Mouse (Mus musculus): ENCODE data around the gene Shroom3.

Gene Shroom3

GRCm38 (mm10) chr5:92983942-92984341 is 300.7 kb downstream of the Shroom3 start:
- no peak for DNase-seq

GRCm38 (mm10) chr5:92984692-92985091 is 301.5 kb downstream of the Shroom3 start:
- no peak for DNase-seq

DNA sequence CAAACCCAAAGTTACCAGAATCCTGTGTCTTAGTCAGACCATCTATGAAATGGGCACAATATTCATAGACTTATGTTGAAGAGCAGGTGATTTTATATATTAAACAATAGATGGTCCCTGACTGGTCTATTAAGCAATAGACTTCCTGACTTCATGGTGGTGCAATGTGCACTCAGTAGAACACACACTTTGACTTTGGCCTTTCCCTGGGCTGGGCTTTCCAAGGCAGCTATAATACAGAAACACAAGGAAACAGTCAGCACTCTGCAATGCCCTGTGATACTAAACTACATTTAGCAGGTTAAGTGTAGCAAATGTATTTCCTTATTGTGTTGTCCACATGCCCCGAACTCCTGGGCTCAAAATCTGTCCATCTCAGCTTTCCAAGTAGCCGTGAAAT is 302.2 kb downstream of the Shroom3 start:
- no peak for DNase-seq

DNA sequence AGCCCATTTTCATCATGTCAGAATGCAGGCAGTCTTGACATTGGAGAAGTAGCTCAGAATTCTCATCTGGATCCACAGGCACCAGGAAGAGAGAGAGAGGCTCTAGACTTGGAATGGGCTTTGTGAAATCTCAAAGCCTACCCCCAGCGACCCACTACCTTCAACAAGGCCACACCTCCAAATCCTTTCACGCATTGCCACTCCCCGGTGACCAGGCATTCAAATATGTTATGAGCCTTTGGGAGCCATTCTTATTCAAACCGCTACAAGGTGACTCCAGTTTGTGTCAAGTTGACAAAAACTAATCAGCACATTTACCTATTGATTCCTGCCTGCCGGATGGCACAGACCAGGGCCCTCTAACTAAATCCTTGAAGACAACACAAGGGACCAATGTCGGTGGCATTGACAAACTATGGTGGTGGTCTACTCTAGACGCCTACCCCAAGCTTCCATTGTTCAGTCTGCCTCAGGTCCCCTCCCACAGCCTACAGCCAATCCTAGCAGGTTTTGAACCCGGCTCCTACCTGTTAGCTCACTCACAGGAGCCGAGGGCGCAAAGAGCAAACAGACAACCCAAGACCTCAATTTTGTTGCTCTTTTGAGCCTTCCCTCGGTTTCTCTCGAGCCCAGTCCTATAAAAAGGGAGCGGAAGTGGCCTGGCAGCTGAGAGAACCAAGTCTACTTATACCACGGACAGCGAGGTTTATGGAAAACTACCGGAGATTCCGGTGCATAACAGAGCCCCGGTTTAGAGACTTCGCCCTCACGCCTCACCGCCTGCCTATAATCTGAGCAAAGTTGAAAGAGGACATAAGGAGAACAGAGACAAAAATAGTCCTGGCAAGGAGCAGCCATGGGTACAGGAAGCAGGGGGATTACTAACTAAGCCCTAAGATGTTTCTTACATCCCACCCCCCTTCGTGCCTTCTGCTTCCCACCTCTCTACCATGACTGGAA is 303.7 kb downstream of the Shroom3 start:
- DNase-seq = no peak

GRCm38 (mm10) chr5:92987891-92988768 is 304.9 kb downstream of the Shroom3 start:
- no peak for DNase-seq

DNA sequence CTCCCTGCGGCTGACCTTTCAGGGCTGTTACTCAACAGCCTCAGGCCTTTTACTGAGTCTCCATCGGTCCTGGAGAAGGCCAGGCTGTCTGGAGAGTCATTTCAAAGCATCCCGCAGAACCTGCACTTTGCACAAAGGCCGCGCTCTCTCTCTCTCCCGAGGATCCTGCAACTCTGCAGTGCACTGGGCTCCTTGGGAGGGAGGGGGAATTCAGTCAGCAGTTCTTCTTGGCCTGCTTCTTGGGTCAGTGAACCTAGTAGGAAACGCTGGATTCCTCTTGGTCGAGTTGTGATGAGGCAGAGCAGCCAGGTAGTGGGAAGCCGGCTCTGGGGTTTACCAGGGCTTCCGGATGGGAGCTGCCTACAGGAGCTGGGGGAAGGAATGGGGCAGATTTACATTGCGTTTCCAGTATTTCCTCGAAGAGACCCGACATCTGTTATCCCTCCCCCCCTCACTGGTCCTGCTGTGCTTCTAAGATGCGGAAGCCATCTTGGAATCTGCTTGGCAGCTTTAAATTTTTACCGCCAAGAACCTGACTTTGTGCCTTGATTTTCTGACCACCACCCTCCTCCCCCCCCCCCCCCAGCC is 305.6 kb downstream of the Shroom3 start:
- no peak for DNase-seq

DNA sequence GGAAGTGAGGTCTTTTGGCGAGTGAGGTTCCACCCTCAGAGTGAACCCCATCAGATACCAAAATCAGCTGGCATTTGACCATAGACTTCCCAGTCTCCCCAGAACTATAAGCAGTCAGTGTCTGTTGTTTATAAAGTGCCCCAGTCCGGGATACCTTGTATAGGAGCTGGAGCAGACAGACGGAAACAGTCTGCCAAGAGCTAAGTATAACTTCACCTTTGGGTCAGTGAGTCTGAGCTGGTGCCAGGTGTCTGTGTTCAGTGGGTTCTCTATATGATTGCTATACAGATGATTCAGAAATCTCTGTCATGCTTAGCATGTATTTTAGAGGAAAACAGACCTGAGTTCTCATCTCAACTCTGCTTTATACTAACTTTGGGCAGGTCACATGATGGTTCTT is 308.9 kb downstream of the Shroom3 start:
- no peak for DNase-seq

GRCm38 (mm10) chr5:92994309-92994708 is 311.1 kb downstream of the Shroom3 start:
- no peak for DNase-seq

DNA sequence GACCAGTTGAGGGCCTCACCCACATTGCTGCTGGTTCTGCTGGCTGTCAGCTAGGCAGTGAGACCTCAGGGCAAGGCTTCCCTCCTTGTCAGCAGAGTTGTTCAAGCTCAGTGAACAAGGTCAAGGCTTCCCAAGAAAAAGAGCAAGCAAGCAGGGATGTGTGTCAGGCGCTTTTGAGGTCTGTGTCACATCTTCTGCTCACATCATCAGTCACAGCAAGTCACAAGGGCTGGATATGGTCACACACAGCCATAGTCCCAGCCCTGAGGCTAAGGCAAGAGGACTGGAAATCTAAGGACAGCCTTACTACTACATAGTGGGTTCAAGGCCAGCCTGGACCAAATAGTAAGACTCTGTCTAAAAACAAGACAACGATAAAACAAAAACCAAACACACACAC is 311.6 kb downstream of the Shroom3 start:
- no peak for DNase-seq

- DNase-seq = no peak
Measured at GRCm38 (mm10) chr5:92997428-92998120, 314.3 kb downstream of the Shroom3 start.

DNA sequence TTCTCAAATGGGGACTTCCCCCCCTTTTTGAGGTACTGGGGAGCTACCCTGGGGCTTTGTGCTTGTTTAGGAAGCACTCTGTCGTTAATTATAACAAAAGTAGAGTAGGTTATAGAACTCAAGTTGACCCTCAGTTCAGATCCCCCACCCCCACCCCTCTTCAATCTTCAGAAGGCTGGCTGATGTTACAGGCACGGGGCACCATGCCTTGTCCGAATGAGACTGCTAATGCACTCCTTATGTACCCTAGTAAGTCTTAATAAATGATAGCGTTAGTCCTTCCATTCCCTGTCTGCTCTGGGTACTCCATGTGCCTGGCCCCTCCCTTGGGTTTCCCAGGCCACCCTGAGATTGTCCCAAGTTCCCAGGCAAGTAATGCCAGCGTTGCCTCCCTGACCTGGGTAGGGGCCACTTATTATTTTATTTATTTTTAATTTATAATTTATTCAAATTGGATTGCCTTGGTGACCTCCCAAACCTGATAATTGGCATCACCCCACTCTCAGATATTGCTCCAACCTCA is 315.3 kb downstream of the Shroom3 start:
- DNase-seq = no peak

DNA sequence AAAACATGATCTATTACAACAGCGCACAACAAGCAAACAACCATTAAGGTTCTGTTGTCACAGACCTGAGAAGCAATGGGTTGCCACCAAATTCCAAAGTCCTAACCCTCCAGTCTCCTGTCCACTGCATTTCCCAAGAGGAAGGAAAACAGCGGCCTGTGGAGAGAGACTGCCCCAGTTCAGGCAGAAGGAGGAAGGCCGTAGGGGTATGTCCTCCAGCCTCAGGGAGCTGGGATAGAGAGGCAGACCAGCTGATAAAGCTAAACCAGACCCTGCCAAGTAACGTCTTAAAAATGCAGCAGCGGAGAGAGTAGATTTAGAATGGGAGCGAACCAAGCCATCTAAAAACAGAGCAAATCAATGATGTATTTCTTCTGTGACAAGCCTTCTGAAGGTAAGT is 316.8 kb downstream of the Shroom3 start:
- DNase-seq = no peak

DNA sequence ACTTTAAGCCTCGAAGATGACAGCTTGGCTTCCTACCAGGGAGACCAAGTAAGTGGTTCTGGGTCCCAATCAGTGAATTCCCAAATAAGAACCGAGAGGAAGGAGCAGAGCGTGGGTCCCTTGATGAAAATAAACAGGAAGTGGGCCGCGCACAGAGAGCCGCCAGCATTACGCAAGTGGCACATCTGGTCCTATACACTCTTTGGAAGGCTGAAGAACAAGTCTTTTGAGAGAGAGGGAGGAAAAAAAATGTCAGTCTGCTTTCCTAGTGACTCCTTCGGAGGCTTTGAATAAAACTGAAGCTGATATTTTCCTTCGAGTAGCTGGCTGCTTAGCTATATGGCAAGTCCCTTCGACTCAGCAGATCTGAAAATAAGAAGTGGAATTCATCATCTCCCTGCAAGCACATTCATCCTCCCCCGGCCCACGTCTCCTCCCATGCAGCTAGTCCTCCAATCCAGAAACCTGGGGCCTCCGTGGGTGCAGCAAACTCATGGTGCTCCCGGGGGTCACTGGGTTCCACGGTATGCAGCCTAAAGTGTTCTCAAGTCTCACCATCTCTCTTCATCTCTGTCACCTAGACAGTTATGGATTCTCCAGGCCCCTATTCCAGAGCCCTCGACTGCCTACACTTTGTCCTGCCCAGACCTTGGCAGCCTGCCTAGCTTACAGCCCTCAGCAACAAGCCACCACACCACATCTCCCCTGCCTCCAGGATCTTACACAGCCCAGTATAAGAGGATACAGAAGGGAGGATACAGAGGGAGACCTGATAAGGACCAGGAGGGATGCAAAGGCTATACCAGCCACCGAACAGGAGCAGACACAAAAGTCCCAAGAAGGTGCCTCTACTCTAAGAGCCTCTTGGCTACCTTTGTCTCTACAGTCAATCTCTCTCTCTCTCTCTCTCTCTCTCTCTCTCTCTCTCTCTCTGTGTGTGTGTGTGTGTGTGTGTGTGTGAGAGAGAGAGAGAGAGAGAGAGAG is 317.8 kb downstream of the Shroom3 start:
- DNase-seq = no peak

DNA sequence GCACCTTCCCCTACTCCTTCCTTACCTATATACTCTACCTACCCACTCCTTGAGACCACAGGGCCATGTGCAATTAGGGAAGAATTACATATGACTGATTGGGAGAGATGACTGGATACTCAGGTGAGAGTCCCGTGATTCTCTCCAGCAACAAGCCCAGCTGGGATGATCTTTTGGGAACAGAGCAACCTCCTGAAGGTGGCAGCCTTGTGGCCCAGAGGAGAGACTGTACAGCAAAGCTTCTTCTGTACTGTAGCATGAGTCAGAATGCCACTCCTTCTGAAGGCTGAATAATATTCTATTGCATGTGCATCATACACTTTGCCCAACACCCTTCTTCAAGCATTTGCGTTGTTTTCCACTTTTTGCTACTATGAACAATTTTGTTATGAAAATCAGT is 319.4 kb downstream of the Shroom3 start:
- DNase-seq = no peak

GRCm38 (mm10) chr5:93005229-93005814 is 322.1 kb downstream of the Shroom3 start:
- DNase-seq = no peak

GRCm38 (mm10) chr5:93005815-93006341 is 322.6 kb downstream of the Shroom3 start:
- no peak for DNase-seq

- DNase-seq = no peak
Measured at GRCm38 (mm10) chr5:93008256-93008655, 325.0 kb downstream of the Shroom3 start.

Measured in B cell, adult 2 months (primary cell).